Mouse (Mus musculus): ENCODE measurements around the gene Hemk1.

GRCm38 (mm10) chr9:107278527-107279377 is 59.4 kb downstream of the Hemk1 start:
- no peak for TF ChIP-seq CTCF (IDR thresholded peaks at IDR 0.05; ENCODE audit: extremely low read depth, insufficient read length, insufficient replicate concordance, low read depth, low read length)
- no peak for TF ChIP-seq POLR2A (IDR thresholded peaks at IDR 0.05; ENCODE audit: low read depth, low read length)
